Mouse (Mus musculus) liver, embryonic 15.5 days (tissue): ENCODE measurements around the gene Aqp12. TPM values are rescaled to one million over a fixed set of nuclear protein-coding genes. Genes with fewer than 3 reads are reported as not detected.

Source experiments
- ATAC-seq: fragments of 200-750 bp; cut with Nextera tagmentation; 2 replicates; pipeline ENCODE4 v1.8.0; 2017; ENCODE audit warnings: moderate number of reproducible peaks, mild to moderate bottlenecking, moderate library complexity; ENCODE audit not compliant: insufficient read depth
- H3K27ac ChIP-seq: fragments of 300-500 bp; sonication (generic); replicated peaks from 2 replicates; pipeline ENCODE4 v1.5.1; 2015; ENCODE audit warnings: mild to moderate bottlenecking, inconsistent platforms
- H3K27me3 ChIP-seq: fragments of 300-500 bp; sonication (generic); 2 replicates; pipeline ENCODE4 v1.6.1; 2015; ENCODE audit warnings: mild to moderate bottlenecking, inconsistent platforms
- H3K36me3 ChIP-seq: fragments of 300-500 bp; sonication (generic); replicated peaks from 2 replicates; pipeline ENCODE4 v1.6.1; 2015; ENCODE audit warnings: moderate library complexity, mild to moderate bottlenecking, inconsistent platforms
- H3K4me1 ChIP-seq: fragments of 300-500 bp; sonication (generic); replicated peaks from 2 replicates; pipeline ENCODE4 v1.6.1; 2015; ENCODE audit warnings: inconsistent platforms
- H3K4me2 ChIP-seq: fragments of 300-500 bp; sonication (generic); 2 replicates; pipeline ENCODE4 v1.6.1; 2015; ENCODE audit warnings: moderate library complexity, mild to moderate bottlenecking, inconsistent platforms
- H3K4me3 ChIP-seq: fragments of 300-500 bp; sonication (generic); replicated peaks from 2 replicates; pipeline ENCODE4 v1.5.1; 2015; ENCODE audit warnings: mild to moderate bottlenecking, inconsistent platforms
- H3K9ac ChIP-seq: fragments of 300-500 bp; sonication (generic); 2 replicates; pipeline ENCODE4 v1.6.1; 2015; ENCODE audit warnings: moderate library complexity, mild to moderate bottlenecking, inconsistent platforms
- H3K9me3 ChIP-seq: fragments of 300-500 bp; sonication (generic); replicated peaks from 2 replicates; pipeline ENCODE4 v1.6.1; 2016; ENCODE audit warnings: inconsistent platforms
- WGBS: fragments of 180-500 bp; shearing (Covaris S2); methylation state at CpG from one replicate; pipeline ENCODE4 v1.1.7; 2015; ENCODE audit warnings: mixed read lengths; ENCODE audit not compliant: insufficient replicate concordance; 5-methylcytosine and 5-hydroxymethylcytosine counted together
- polyA plus RNA-seq: library from polyadenylated mRNA; unstranded; fragments of >200 nt; fragmentation: Nextera tagmentation; extraction: Ambion mirVana; gene quantifications from 2 replicates; pipeline ENCODE4 v1.2.1, GENCODE M21; 2015

The Aqp12 gene
- polyA plus RNA-seq, 1 experiment from 2014 or later: not detected

GRCm38 (mm10) chr1:93015136-93015535 lies 9.0 kb downstream of the Aqp12 start:
- Histone ChIP-seq H3K9me3 (no peaks in the 10 kb centered on the region), H3K4me1 (0 out of 2 replicates have a peak, but pooled peaks cover 5% of the 10 kb centered on the region), H3K27ac (no peak overlapping the region), H3K27me3 (peaks cover 4% of the 10 kb centered on the region; the same call in 1 of the 2 replicates), H3K4me2 (no peak overlapping the region), H3K9ac (no peak overlapping the region), H3K4me3 (no peak overlapping the region), H3K36me3 (no peaks in the 10 kb centered on the region)
- 37% methylated on average over 2 of the region's 2 CpGs for whole genome bisulfite sequencing
- no peak for ATAC-seq

- no peak overlapping the region for H3K27ac ChIP-seq
- H3K4me2 ChIP-seq: no peak overlapping the region
- no peak for ATAC-seq
- no peak overlapping the region for H3K9ac ChIP-seq
- peaks cover 9% of the 10 kb centered on the region; the same call in 1 of the 2 replicates for H3K27me3 ChIP-seq
- no peak overlapping the region for H3K4me3 ChIP-seq
- no peaks in the 10 kb centered on the region for H3K36me3 ChIP-seq
- no peaks in the 10 kb centered on the region for H3K9me3 ChIP-seq
- 0 out of 2 replicates have a peak, but pooled peaks cover 5% of the 10 kb centered on the region for H3K4me1 ChIP-seq
- WGBS: 60% methylated on average over 10 of the region's 10 CpGs
These were observed 12.6 kb downstream of the Aqp12 start for GRCm38 (mm10) chr1:93018716-93019115.

GRCm38 (mm10) chr1:93020602-93021001 lies 14.5 kb downstream of the Aqp12 start:
- no peak overlapping the region for H3K4me3 ChIP-seq
- H3K27me3 ChIP-seq: peaks cover 9% of the 10 kb centered on the region; the same call in 1 of the 2 replicates
- no peak overlapping the region for H3K9ac ChIP-seq
- H3K27ac ChIP-seq: no peak overlapping the region
- H3K4me1 ChIP-seq: no peaks in the 10 kb centered on the region
- H3K36me3 ChIP-seq: no peaks in the 10 kb centered on the region
- H3K9me3 ChIP-seq: no peaks in the 10 kb centered on the region
- H3K4me2 ChIP-seq: no peak overlapping the region
- no peak for ATAC-seq
- 55% methylated on average over 4 of the region's 4 CpGs for WGBS

- no peak overlapping the region for H3K27ac ChIP-seq
- no peak for ATAC-seq
- H3K9me3 ChIP-seq: no peaks in the 10 kb centered on the region
- no peak overlapping the region for H3K4me2 ChIP-seq
- H3K36me3 ChIP-seq: no peaks in the 10 kb centered on the region
- WGBS: 51% methylated on average over 8 of the region's 8 CpGs
- no peaks in the 10 kb centered on the region for H3K4me1 ChIP-seq
- H3K9ac ChIP-seq: no peak overlapping the region
- H3K4me3 ChIP-seq: no peak overlapping the region
- peaks cover 2% of the 10 kb centered on the region; the same call in 1 of the 2 replicates for H3K27me3 ChIP-seq
These were observed 20.5 kb downstream of the Aqp12 start for GRCm38 (mm10) chr1:93026600-93026999.

GRCm38 (mm10) chr1:93029387-93029786 lies 23.3 kb downstream of the Aqp12 start:
- no peaks in the 10 kb centered on the region for H3K36me3 ChIP-seq
- ATAC-seq: no peak
- 69% methylated on average over 10 of the region's 10 CpGs for WGBS
- H3K4me1 ChIP-seq: peaks cover 16% of the 10 kb centered on the region
- no peaks in the 10 kb centered on the region for H3K27me3 ChIP-seq
- no peak overlapping the region for H3K27ac ChIP-seq
- H3K9ac ChIP-seq: no peak overlapping the region
- H3K4me2 ChIP-seq: no peak overlapping the region
- H3K4me3 ChIP-seq: no peak overlapping the region
- H3K9me3 ChIP-seq: no peaks in the 10 kb centered on the region

GRCm38 (mm10) chr1:93030060-93030459 lies 23.9 kb downstream of the Aqp12 start:
- Histone ChIP-seq H3K27ac (no peak overlapping the region), H3K4me3 (no peak overlapping the region), H3K4me2 (no peak overlapping the region), H3K27me3 (no peaks in the 10 kb centered on the region), H3K9ac (no peak overlapping the region), H3K9me3 (no peaks in the 10 kb centered on the region), H3K4me1 (peaks cover 22% of the 10 kb centered on the region), H3K36me3 (no peaks in the 10 kb centered on the region)
- 38% methylated on average over 2 of the region's 2 CpGs for WGBS
- ATAC-seq: no peak

GRCm38 (mm10) chr1:93031199-93031598 lies 25.1 kb downstream of the Aqp12 start:
- no peaks in the 10 kb centered on the region for H3K36me3 ChIP-seq
- H3K27me3 ChIP-seq: no peaks in the 10 kb centered on the region
- no peak for ATAC-seq
- no peak overlapping the region for H3K4me2 ChIP-seq
- no peak overlapping the region for H3K4me3 ChIP-seq
- no peak overlapping the region for H3K27ac ChIP-seq
- peaks cover 26% of the 10 kb centered on the region for H3K4me1 ChIP-seq
- H3K9ac ChIP-seq: no peak overlapping the region
- no peaks in the 10 kb centered on the region for H3K9me3 ChIP-seq
- 48% methylated on average over 3 of the region's 3 CpGs for WGBS

GRCm38 (mm10) chr1:93033989-93034388 lies 27.9 kb downstream of the Aqp12 start:
- no peak overlapping the region; the same call in 1 of the 2 replicates for H3K27ac ChIP-seq
- peaks cover 26% of the 10 kb centered on the region for H3K4me1 ChIP-seq
- no peak overlapping the region for H3K4me3 ChIP-seq
- H3K27me3 ChIP-seq: no peaks in the 10 kb centered on the region
- peak; percentile 86 for ATAC-seq
- WGBS: 29% methylated on average over 8 of the region's 8 CpGs
- H3K9ac ChIP-seq: no peak overlapping the region
- no peaks in the 10 kb centered on the region for H3K36me3 ChIP-seq
- peak overlapping the region; percentile 43 for H3K4me2 ChIP-seq
- H3K9me3 ChIP-seq: no peaks in the 10 kb centered on the region

- Histone ChIP-seq H3K4me3 (no peak overlapping the region), H3K4me2 (no peak overlapping the region), H3K9me3 (no peaks in the 10 kb centered on the region), H3K36me3 (no peaks in the 10 kb centered on the region), H3K27me3 (no peaks in the 10 kb centered on the region), H3K4me1 (peaks cover 26% of the 10 kb centered on the region), H3K9ac (no peak overlapping the region), H3K27ac (no peak overlapping the region)
- WGBS: 60% methylated on average over 4 of the region's 4 CpGs
- no peak for ATAC-seq
These were observed 29.8 kb downstream of the Aqp12 start for GRCm38 (mm10) chr1:93035981-93036380.

GRCm38 (mm10) chr1:93046153-93046789 lies 40.1 kb downstream of the Aqp12 start:
- Histone ChIP-seq H3K36me3 (no peaks in the 10 kb centered on the region), H3K4me3 (no peak overlapping the region), H3K27me3 (peaks cover 3% of the 10 kb centered on the region; the same call in 1 of the 2 replicates), H3K9ac (no peak overlapping the region), H3K4me2 (peak overlapping the region; percentile 26; the same call in 1 of the 2 replicates), H3K4me1 (peaks cover 17% of the 10 kb centered on the region), H3K9me3 (no peaks in the 10 kb centered on the region), H3K27ac (0 out of 2 replicates have a peak overlapping the region, but pooled peaks have one; percentile 48)
- WGBS: 43% methylated on average over 10 of the region's 10 CpGs
- ATAC-seq: peak; percentile 88

GRCm38 (mm10) chr1:93050071-93050470 lies 43.9 kb downstream of the Aqp12 start:
- Histone ChIP-seq H3K4me3 (no peak overlapping the region), H3K36me3 (no peaks in the 10 kb centered on the region), H3K4me1 (peaks cover 17% of the 10 kb centered on the region), H3K4me2 (no peak overlapping the region), H3K9ac (no peak overlapping the region), H3K27ac (no peak overlapping the region), H3K27me3 (peaks cover 7% of the 10 kb centered on the region; the same call in 1 of the 2 replicates), H3K9me3 (no peaks in the 10 kb centered on the region)
- 70% methylated on average over 3 of the region's 3 CpGs for WGBS
- no peak for ATAC-seq
